Mouse (Mus musculus) spleen, embryonic (tissue): ENCODE measurements around the gene Ascc2.
"Not testable (repeated sequence)": the region's sequence is repeated elsewhere in the genome, so short reads cannot be mapped to it uniquely, and the experiment has no call there.

Experiments
- CTCF ChIA-PET: fragments of 350-600 bp; sonication (Branson Sonifier 250); formaldehyde crosslinking; loops from one replicate; lab custom pipeline; 2022; lab: Charles Lee

Gene Ascc2

DNA sequence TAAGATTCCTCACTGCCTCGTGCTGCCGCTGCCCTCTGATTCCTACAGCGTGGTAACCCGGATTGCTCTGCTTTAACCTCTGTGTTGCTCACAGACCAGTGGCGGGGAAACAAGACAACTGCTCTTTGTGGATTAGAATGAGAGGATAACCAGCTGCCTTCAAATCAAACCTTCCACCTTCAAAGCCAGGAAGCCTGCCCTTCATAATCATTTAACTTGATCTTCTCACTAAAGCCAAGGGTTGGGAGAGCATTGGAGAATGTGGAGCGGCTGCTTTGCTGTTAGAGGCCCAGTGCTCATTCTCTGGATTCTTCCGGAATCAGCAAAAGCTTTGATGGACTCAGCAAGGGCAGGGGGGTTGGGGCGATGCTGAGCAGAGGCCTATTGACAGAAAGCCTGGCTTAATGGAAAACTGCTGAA is 7.7 kb upstream of the Ascc2 start:
- CTCF ChIA-PET: no interaction called here

DNA sequence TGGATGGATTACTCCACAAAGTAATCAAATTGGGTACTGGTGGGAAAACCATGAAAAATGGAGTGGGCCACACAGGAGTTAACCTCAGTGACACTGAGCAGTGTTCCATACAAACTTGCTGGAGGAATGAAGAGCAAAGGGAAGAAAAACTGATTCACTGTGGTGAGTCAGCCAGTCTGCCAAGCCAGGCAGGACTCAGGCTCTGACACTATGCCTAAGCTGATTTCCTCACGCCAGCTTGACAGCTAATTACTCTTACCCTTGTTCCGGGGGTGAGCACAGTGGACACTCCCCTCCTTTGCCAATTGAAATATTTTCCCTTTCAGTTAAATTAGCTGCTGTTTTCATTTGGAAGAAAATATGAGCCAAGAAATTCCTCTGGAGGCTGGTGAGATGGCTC is 4.1 kb upstream of the Ascc2 start:
- CTCF ChIA-PET: interaction anchor here (0.6 kb wide), 1 partner anchor 148 kb away, joined by 3 read pairs; no protein-coding TSS in a partner anchor

GRCm38 (mm10) chr11:4634395-4634794 is 3.2 kb upstream of the Ascc2 start:
- CTCF ChIA-PET: interaction anchor here (0.5 kb wide), 1 partner anchor 44 kb away, joined by 3 read pairs; no protein-coding TSS in a partner anchor

GRCm38 (mm10) chr11:4636782-4637342 is 685 bp upstream of the Ascc2 start:
- CTCF ChIA-PET: no interaction called here

- CTCF ChIA-PET: interaction anchor here (0.6 kb wide), 1 partner anchor 94 kb away, joined by 12 read pairs; no protein-coding TSS in a partner anchor
Observed at GRCm38 (mm10) chr11:4638261-4638660, 714 bp downstream of the Ascc2 start.

- CTCF ChIA-PET: no interaction called here
Observed at GRCm38 (mm10) chr11:4641185-4641584, 3.6 kb downstream of the Ascc2 start.

GRCm38 (mm10) chr11:4643722-4644121 is 6.2 kb downstream of the Ascc2 start:
- CTCF ChIA-PET: no interaction called here

- CTCF ChIA-PET: not testable (repeated sequence)
Observed at GRCm38 (mm10) chr11:4645180-4645579, 7.6 kb downstream of the Ascc2 start.

DNA sequence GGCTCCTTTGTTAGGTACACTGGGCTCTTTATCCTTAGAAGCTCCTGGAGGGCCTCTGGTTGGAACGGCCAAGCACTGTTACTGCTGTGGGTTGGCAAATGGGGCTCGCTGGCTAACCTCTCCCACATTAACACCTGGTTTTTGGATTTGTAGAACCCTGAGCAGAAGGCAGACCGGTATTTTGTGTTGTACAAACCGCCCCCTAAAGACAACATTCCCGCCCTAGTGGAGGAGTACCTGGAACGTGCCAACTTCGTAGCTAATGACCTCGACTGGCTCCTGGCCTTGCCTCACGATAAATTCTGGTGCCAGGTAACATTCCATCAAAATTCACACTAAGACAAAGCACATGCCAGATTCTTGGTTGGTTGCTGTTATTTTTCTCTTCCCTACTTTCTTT is 8.9 kb downstream of the Ascc2 start:
- CTCF ChIA-PET: no interaction called here

DNA sequence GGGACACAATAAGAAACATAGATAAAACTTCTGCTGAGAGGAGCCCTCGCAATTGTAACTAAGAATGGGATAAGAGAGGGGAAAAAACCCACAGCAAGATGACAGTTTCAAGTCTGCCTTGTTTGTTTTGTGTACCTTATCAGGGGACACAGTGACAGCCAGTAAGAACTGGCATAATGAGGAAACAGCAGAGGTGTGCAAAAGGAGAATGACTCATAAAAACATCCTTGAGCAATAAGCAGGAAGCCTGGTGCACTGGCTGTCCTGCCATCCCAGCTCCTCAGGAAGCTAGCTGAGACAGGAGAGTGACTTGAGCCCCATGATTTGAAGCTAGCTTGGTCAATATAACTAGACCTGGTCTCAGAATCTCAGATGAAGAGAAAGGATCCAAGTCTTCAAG is 22.3 kb downstream of the Ascc2 start:
- CTCF ChIA-PET: no interaction called here

DNA sequence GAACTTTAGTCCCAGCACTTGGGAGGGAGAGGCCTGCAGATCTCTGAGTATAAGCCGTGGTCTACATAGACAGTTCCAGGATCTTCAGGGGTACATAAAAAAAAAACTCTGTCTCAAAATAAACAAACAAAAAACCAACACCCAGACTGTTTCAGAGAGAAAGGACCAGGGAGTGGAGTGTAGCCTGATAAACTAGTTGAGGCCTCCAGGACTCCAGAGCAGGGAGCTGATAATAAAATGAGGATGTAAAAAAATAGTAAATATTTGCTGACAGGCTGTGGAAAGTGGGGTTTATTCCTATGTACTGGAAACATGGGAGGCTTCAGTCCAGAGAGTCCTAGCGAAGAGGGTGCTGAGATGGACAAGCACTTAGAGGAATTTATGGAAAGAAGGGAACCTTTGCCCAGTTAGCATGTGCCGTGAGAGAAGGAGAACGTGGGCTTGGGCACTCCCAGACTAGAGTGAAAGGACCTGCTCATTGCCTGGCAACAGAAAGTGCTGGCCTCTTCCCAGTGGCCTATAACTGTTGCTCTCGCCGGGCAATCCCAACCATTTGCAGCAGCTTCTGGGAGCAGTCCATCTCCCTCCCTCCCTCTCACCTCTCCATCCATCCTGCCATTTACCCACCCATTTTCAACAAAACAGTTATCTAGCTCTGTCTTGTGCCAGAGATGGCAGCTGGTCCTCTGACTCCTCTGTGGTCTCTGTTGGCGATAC is 22.9 kb downstream of the Ascc2 start:
- CTCF ChIA-PET: interaction anchor here (0.6 kb wide), 1 partner anchor 134 kb away, joined by 3 read pairs; no protein-coding TSS in a partner anchor

DNA sequence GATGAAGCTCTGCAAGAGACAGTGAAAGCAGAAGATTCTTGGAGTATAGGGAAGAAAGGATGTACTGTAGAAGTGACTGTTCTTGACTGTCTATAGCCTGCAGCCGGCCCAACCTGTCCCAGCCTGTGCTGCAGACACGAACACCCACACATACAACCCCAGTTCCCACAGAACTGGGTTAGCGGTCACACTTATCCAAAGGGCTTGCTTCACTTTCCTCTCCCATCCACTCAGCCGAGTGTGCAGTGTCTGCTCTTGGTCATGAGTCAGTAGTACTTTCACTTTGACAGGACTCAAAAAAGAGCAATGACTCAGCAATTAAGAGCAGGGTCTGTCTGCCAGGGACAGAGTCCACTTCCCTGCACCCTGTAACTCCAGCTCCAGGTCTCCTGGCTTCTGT is 23.8 kb downstream of the Ascc2 start:
- CTCF ChIA-PET: interaction anchor here (0.6 kb wide), 1 partner anchor 135 kb away, joined by 3 read pairs; no protein-coding TSS in a partner anchor

DNA sequence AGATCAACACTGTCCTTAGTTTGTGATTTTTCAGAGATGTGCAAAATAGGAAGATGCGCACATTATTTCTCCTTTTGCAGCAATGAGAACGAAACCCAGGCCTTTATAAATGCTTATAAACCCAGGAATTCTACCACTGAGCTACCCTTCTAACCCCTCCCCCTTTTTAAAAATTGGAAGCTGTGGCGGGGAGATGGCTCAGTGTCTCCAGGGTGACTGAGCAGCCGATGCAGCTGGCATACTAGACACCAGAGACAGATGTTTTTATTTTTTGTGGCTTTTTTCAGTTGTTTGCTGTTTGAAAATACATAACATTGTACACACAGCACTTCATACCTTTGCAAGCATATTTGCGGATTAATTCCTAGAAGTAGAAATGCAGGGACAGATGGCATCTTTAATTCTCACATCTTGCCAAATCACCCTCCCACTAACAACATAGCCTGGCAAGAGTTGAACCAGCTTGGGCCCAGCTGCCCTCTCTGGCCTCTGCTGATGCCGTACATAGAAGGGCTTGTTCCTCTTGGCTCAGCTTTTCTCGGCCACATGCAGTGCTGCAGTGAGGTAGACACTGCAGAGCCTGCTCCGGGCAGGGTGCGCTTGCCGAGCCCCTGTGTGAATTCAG is 24.4 kb downstream of the Ascc2 start:
- CTCF ChIA-PET: no interaction called here

DNA sequence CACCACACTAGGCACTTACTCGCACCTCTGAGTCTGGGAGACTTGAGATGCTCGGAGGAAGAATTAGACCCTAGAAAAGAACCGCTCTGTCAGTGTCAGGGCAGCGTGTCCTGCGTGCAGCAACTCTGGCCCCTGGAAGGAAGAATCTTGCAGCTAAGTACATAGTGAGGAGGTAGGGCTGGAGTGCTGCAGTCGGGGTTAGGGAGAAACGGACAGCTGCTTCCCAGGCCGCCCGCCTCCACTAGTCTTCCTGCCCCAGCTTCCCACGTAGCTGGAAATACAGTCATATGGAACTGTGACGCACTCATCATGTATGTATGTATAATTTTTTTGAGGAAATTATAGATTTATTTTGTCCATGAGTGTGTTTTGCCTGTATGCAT is 24.9 kb downstream of the Ascc2 start:
- CTCF ChIA-PET: no interaction called here

DNA sequence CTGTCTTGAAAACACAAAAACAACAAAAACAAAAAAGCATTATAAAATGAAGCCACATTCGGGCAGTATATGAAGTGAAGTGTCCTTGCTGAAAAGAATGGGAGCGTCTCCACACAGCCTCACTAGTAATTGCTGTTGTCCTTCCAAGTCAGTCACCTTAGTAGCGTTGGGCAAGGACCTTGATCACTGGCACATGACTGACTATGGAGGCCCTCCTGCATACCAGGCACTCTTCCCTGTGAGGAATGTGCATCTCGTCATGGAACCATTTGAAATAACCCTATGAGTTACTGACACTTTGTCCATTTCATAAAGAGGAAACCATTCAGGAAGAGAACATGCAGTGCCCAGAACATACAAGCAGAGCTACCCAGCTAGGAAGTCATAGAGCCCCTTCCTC is 34.2 kb downstream of the Ascc2 start:
- CTCF ChIA-PET: no interaction called here

DNA sequence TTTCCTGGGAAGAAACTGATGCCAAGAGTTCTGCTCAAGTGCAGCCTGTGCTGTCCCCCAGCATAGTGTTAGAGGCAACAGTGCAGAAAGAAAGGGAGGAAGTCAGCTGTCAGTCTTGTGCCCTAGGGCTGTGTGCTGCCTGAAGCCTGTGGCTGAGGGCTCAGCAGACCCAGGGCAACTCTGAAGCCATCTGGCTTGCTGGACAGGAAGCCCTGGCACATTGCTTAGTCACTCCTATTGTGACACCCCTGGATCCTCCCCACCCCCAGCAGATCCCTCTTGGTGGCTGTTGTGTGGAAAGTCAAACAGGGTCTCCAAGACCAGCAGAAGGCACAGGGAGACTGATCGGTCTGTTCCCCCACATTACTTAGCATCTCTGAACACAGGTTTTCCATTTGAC is 37.0 kb downstream of the Ascc2 start:
- CTCF ChIA-PET: no interaction called here

DNA sequence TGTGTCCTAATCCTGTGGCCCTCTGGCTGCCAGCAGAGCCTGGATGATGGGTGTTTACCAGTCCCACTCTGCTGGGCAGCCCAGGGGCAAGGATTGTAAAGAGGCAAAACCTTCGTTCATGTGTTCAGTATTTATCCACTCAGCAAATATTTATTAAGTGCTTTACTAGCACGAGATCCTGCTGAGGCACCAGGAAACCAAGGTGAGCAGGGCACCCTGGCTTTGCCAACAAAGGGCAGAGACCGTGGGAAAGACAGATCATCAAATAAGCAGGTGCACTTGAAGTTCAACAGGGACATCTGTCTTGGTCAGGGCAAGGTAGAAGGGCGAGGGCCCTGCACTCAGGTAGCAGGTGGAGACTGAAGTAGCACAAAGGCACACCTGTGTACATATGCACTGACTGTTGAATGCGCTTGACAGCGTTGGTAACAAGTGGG is 37.6 kb downstream of the Ascc2 start:
- CTCF ChIA-PET: no interaction called here

- CTCF ChIA-PET: no interaction called here
Observed at GRCm38 (mm10) chr11:4675693-4676092, 38.1 kb downstream of the Ascc2 start.

DNA sequence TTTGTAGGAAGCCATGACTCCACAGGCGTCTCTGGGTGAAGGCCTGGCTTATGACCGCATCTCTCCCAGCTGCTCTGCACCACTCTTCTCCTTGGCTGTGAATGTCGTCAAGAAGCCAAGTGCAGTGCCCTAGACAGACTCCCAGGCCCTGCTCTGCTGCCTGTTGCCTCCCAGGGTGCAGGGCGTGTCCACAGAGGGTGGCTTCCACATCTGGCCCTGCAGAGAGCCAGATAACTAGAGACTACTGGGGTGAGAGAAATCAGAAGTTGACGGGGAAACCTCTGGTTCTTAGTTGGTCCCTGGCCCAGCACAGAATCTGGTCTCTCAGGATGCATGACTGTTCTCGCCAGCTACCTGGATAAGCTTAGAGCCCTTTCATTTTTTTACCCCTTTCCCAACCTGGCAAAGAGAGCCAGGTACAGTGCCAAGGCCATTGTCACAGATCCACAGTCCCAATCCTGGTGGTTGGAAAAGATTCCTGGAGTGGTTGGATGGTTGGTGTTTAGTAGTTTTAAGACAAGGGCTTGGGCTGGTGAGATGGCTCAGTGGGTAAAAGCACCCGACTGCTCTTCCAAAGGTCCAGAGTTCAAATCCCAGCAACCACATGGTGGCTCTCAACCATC is 39.8 kb downstream of the Ascc2 start:
- CTCF ChIA-PET: no interaction called here

DNA sequence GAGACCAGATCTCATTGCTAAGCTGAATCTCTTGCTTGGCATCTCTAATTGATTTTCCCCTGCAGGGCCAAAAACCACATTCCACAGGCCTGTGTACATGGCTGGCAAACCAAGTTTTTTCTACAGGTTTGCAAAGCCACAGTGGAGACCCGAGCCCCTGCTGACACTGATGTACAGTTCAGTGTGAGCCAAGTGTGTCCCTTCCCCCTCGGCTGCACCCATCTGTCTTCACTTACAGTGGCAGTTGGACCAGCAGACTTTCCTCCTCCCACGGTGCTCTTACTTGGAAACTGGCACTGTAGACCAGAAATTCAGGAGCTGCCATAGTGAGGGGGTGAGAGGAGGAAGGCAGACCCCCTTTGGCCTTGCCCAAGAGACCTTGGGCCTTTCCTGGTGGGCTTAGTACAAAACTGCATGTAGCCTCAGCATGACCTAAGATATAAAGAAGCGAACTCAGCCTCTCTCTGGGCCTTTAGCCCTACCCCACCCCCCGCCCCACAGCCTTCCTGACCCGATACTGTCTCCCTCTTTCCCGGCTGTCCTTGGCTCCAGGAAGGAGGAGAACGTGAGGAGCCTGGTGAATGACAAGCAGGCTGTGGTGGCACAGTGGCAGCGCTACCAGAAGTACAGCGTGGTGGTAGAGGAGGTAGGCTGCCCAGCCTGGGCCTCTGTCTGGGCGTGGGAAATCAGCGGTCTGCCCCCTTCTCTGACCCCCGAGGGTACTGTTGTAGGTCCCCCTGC is 41.3 kb downstream of the Ascc2 start:
- CTCF ChIA-PET: no interaction called here

- CTCF ChIA-PET: no interaction called here
Observed at GRCm38 (mm10) chr11:4679441-4679832, 41.9 kb downstream of the Ascc2 start.

DNA sequence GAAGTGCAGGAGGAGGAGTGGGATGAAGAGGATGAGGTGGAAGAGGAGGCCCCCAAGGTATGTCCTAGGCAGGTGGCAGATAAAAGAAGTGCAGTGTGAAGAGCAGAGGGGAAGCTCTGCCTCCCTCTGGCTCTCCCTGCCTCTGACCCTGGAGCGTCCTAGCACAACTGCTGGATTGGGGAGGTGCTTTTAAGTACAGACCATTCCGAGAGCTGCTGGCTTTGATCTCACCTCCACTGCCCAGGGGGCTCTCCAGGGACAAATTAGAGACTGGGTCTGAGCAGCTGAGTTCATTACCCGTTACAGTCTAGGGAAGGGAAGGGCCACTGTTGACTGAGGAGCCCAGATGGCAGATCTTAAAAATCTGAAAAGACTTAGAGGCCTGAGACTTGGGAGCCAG is 42.6 kb downstream of the Ascc2 start:
- CTCF ChIA-PET: interaction anchor here (0.6 kb wide), 1 partner anchor 150 kb away, joined by 7 read pairs; no protein-coding TSS in a partner anchor
